Mouse (Mus musculus): Measurements from ENCODE around the gene Bdh1. TPM values are rescaled to one million over a fixed set of nuclear protein-coding genes. Genes with fewer than 3 reads are reported as not detected.

The Bdh1 gene
- 79.8 and 87.6 TPM in 2 replicates for polyA plus RNA-seq (2012; rRNA removed)

GRCm38 (mm10) chr16:31422000-31422399, at the start of gene Bdh1:
TSS of gene Bdh1 (plus strand) at chr16:31422280.

Other genes starting within 250 kb of the Bdh1 start
- 4.7 and 5.5 TPM in 2 replicates for gene Acap2, start 221.0 kb upstream of the Bdh1 start, polyA plus RNA-seq (2012; rRNA removed)
- 13.5 and 15.7 TPM in 2 replicates for gene Ppp1r2, start 147.0 kb upstream of the Bdh1 start, polyA plus RNA-seq (2012; rRNA removed)
- gene Apod, start 107.5 kb upstream of the Bdh1 start, polyA plus RNA-seq (2012; rRNA removed) = 0.03 TPM in 1 of 2 replicates, not detected in the other
- 13.7 and 15.5 TPM in 2 replicates for gene Dlg1, start 241.2 kb downstream of the Bdh1 start, polyA plus RNA-seq (2012; rRNA removed)

All from liver, embryonic 14 days (tissue).